Comparison of ENCODE assay signal across 9 mouse cellular contexts in the genomic region with DNA sequence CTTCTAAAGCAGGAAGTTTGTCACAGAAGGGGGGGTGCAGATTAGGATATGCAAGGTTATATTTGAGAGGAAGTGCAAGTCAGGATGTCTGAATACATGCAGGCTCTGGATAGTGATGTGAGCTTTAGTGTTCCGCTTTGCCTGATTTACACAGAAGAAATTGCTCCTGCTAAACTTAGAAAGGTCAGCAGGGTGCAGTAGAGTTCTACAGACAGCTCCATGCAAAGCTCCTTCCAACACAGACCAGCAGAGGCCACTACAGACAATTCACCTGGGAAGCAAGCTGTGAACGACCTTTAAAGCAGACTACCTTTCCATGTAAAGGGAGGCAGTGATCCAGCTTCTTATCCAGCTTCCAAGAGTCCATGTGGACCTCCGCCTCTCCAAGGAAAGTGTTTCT. TPM values are rescaled to one million over a fixed set of nuclear protein-coding genes. Genes with fewer than 3 reads are reported as not detected.
DNase-seq lines count a peak whose midpoint lies in the region; ATAC-seq and TF ChIP-seq lines count a peak whose summit lies in the region.
"Had no signal": no experiment of that assay in that cellular context is flagged by ENCODE, and none has a peak within 500 bp of the region (broad histone marks: within the 10 kb centered on the region; RNA-seq: fewer than 3 reads in every experiment).

No protein-coding gene starts in this region.

- peak; percentile 59 for DNase-seq in R1 (ENCODE audit: low read depth, low spot score)
- DNase-seq in heart, postnatal 0 days (ENCODE audit: low spot score): peak; percentile 71
- DNase-seq in kidney, postnatal 25 days: peak; percentile 60 to 73
- DNase-seq in yolk sac, embryonic 10.5 days (ENCODE audit: low spot score): peak; percentile 36

- TF ChIP-seq POLR2A in cortical plate, adult 2 months (IDR thresholded peaks at IDR 0.05; ENCODE audit: extremely low read depth, insufficient read depth, low read length): no peak

- H3K27ac ChIP-seq in cortical plate, adult 2 months (ENCODE audit: insufficient read depth, low read length): no peak overlapping the region
- H3K27ac ChIP-seq in heart, postnatal 0 days (ENCODE audit: low read depth): no peak overlapping the region
- H3K27ac ChIP-seq in liver, embryonic 12.5 days: no peak overlapping the region
- no peak overlapping the region for H3K27ac ChIP-seq in neural tube, embryonic 13.5 days (replicated peaks)
- H3K27ac ChIP-seq: stomach, embryonic 15.5 days had no signal

- no peak overlapping the region for H3K9ac ChIP-seq in heart, postnatal 0 days (replicated peaks; ENCODE audit: low read depth, low read length)
- no peak overlapping the region for H3K9ac ChIP-seq in liver, embryonic 12.5 days
- no peak overlapping the region for H3K9ac ChIP-seq in neural tube, embryonic 13.5 days
- H3K9ac ChIP-seq: stomach, embryonic 15.5 days had no signal

- no peak overlapping the region for H3K4me3 ChIP-seq in C2C12 (ENCODE audit: insufficient read depth, poor library complexity, severe bottlenecking)
- no peak overlapping the region for H3K4me3 ChIP-seq in cortical plate, adult 2 months (ENCODE audit: insufficient read depth, low read length)
- H3K4me3 ChIP-seq in heart, postnatal 0 days (ENCODE audit: low read depth, low read length): no peak overlapping the region
- no peak overlapping the region for H3K4me3 ChIP-seq in liver, embryonic 12.5 days
- no peak overlapping the region for H3K4me3 ChIP-seq in neural tube, embryonic 13.5 days
- H3K4me3 ChIP-seq: stomach, embryonic 15.5 days had no signal

- no peak for TF ChIP-seq EP300 in heart, postnatal 0 days (IDR thresholded peaks at IDR 0.05; ENCODE audit: low read depth)

- H3K9me3 ChIP-seq in heart, postnatal 0 days (replicated peaks; ENCODE audit: control insufficient read depth, low read length): no peaks in the 10 kb centered on the region
- no peaks in the 10 kb centered on the region for H3K9me3 ChIP-seq in liver, embryonic 12.5 days (replicated peaks)
- no peaks in the 10 kb centered on the region for H3K9me3 ChIP-seq in neural tube, embryonic 13.5 days
- H3K9me3 ChIP-seq: stomach, embryonic 15.5 days had no signal

- no peaks in the 10 kb centered on the region for H3K4me1 ChIP-seq in cortical plate, adult 2 months (ENCODE audit: control insufficient read depth, insufficient read depth, low read length)
- H3K4me1 ChIP-seq in heart, postnatal 0 days (ENCODE audit: control insufficient read depth, insufficient read depth): no peaks in the 10 kb centered on the region
- H3K4me1 ChIP-seq in liver, embryonic 12.5 days: no peaks in the 10 kb centered on the region
- no peaks in the 10 kb centered on the region for H3K4me1 ChIP-seq in neural tube, embryonic 13.5 days (replicated peaks)
- H3K4me1 ChIP-seq: stomach, embryonic 15.5 days had no signal

- TF ChIP-seq CTCF in C2C12 (IDR thresholded peaks at IDR 0.05; ENCODE audit: control insufficient read depth, insufficient read depth, insufficient read length): peak; percentile 40
- peak; percentile 87 for TF ChIP-seq CTCF in cortical plate, adult 2 months (IDR thresholded peaks at IDR 0.05; ENCODE audit: extremely low read depth, insufficient read depth, low read length)
- TF ChIP-seq CTCF in heart, postnatal 0 days (IDR thresholded peaks at IDR 0.05; ENCODE audit: low read depth): peak; percentile 87

- WGBS in heart, postnatal 0 days: 27% methylated on average over 3 of the region's 3 CpGs
- WGBS in liver, embryonic 12.5 days (ENCODE audit: insufficient replicate concordance): 22% methylated on average over 3 of the region's 3 CpGs
- WGBS in neural tube, embryonic 13.5 days: 43% methylated on average over 3 of the region's 3 CpGs

- no peaks in the 10 kb centered on the region for H3K27me3 ChIP-seq in C2C12 (ENCODE audit: control insufficient read depth, insufficient read depth, insufficient read length)
- H3K27me3 ChIP-seq in heart, postnatal 0 days (ENCODE audit: control insufficient read depth, insufficient read depth, low read length): no peaks in the 10 kb centered on the region
- no peaks in the 10 kb centered on the region for H3K27me3 ChIP-seq in liver, embryonic 12.5 days (replicated peaks)
- no peaks in the 10 kb centered on the region; the same call in none of the 2 replicates for H3K27me3 ChIP-seq in neural tube, embryonic 13.5 days
- H3K27me3 ChIP-seq: stomach, embryonic 15.5 days had no signal

- no peaks in the 10 kb centered on the region for H3K36me3 ChIP-seq in C2C12 (ENCODE audit: control insufficient read depth, insufficient read depth)
- no peaks in the 10 kb centered on the region for H3K36me3 ChIP-seq in heart, postnatal 0 days (replicated peaks; ENCODE audit: control insufficient read depth, insufficient read depth, low read length)
- no peaks in the 10 kb centered on the region for H3K36me3 ChIP-seq in liver, embryonic 12.5 days
- no peaks in the 10 kb centered on the region for H3K36me3 ChIP-seq in neural tube, embryonic 13.5 days
- H3K36me3 ChIP-seq: stomach, embryonic 15.5 days had no signal

- H3K79me2 ChIP-seq in C2C12 (ENCODE audit: control insufficient read depth, insufficient read depth): no peaks in the 10 kb centered on the region

- 0 out of 2 replicates have a peak, but pooled peaks have one; percentile 55 for ATAC-seq in heart, postnatal 0 days (ENCODE audit: insufficient read depth, low read depth)
- 0 out of 2 replicates have a peak, but pooled peaks have one; percentile 32 for ATAC-seq in liver, embryonic 12.5 days
- ATAC-seq in neural tube, embryonic 13.5 days (ENCODE audit: low read depth): peak; percentile 80

- H3K79me3 ChIP-seq in C2C12 (ENCODE audit: low read depth): no peaks in the 10 kb centered on the region

- no peak overlapping the region for H3K4me2 ChIP-seq in heart, postnatal 0 days (ENCODE audit: low read depth, low read length)
- H3K4me2 ChIP-seq in liver, embryonic 12.5 days: no peak overlapping the region
- H3K4me2 ChIP-seq in neural tube, embryonic 13.5 days: no peak overlapping the region
- H3K4me2 ChIP-seq: stomach, embryonic 15.5 days had no signal

- H3ac ChIP-seq in C2C12 (ENCODE audit: control insufficient read depth, insufficient read length, low read depth): no peak overlapping the region

TF ChIP-seq in C2C12, 6 proteins besides CTCF, POLR2A, EP300 and RAD21:
- TF ChIP-seq FOSL1 (IDR thresholded peaks at IDR 0.05; ENCODE audit: insufficient read depth, low read length, poor library complexity, severe bottlenecking): no peak
- TF ChIP-seq MAX (IDR thresholded peaks at IDR 0.05): no peak
- TF ChIP-seq USF1 (IDR thresholded peaks at IDR 0.05; ENCODE audit: low read depth): no peak
- TF ChIP-seq MYOD1 (IDR thresholded peaks at IDR 0.05; ENCODE audit: control insufficient read depth, insufficient read length, low read depth): no peak
- no peak for TF ChIP-seq CEBPB (IDR thresholded peaks at IDR 0.05; ENCODE audit: low read depth)
- no peak for TF ChIP-seq MYOG (IDR thresholded peaks at IDR 0.05; ENCODE audit: control insufficient read depth, extremely low read depth, insufficient read length)

RNA-seq across cellular contexts. Expression of gene Sytl4, which starts 34.2 kb away (rescaled TPM):
- not detected for polyA plus RNA-seq in C2C12 (2012; fragmentation: generic; extraction: Trizol)
- 0.35 and 0.42 TPM in 2 replicates for polyA plus RNA-seq in cortical plate, adult 2 months (2012; rRNA removed)
- total RNA-seq in heart, postnatal 0 days (2014; rRNA removed; ENCODE audit: low replicate concordance): 0.08 and 1.8 TPM in 2 replicates
- 1.1 and 1.2 TPM in 2 replicates for polyA plus RNA-seq in heart, postnatal 0 days (2015; fragmentation: Nextera tagmentation; extraction: Ambion mirVana)
- 1.7 and 2.0 TPM in 2 replicates for polyA plus RNA-seq in liver, embryonic 12.5 days (2016; fragmentation: Nextera tagmentation; extraction: Ambion mirVana)
- polyA plus RNA-seq in neural tube, embryonic 13.5 days (2015; fragmentation: Nextera tagmentation; extraction: Ambion mirVana): 1.5 and 1.6 TPM in 2 replicates

RNA-seq across cellular contexts. Expression of gene Srpx2, which starts 39.2 kb away (rescaled TPM):
- 34.3 TPM for polyA plus RNA-seq in C2C12 (2012; fragmentation: generic; extraction: Trizol)
- polyA plus RNA-seq in cortical plate, adult 2 months (2012; rRNA removed): 1.6 TPM in 2 replicates
- 8.2 and 8.9 TPM in 2 replicates for total RNA-seq in heart, postnatal 0 days (2014; rRNA removed; ENCODE audit: low replicate concordance)
- 8.5 TPM in 2 replicates for polyA plus RNA-seq in heart, postnatal 0 days (2015; fragmentation: Nextera tagmentation; extraction: Ambion mirVana)
- 0.14 and 0.17 TPM in 2 replicates for polyA plus RNA-seq in liver, embryonic 12.5 days (2016; fragmentation: Nextera tagmentation; extraction: Ambion mirVana)
- 1.3 and 1.6 TPM in 2 replicates for polyA plus RNA-seq in neural tube, embryonic 13.5 days (2015; fragmentation: Nextera tagmentation; extraction: Ambion mirVana)

RNA-seq across cellular contexts. Expression of gene Tspan6, which starts 49.2 kb away (rescaled TPM):
- 29.4 TPM for polyA plus RNA-seq in C2C12 (2012; fragmentation: generic; extraction: Trizol)
- 16.3 and 16.5 TPM in 2 replicates for polyA plus RNA-seq in cortical plate, adult 2 months (2012; rRNA removed)
- total RNA-seq in heart, postnatal 0 days (2014; rRNA removed; ENCODE audit: low replicate concordance): 40.1 and 85.2 TPM in 2 replicates
- 69.1 and 70.0 TPM in 2 replicates for polyA plus RNA-seq in heart, postnatal 0 days (2015; fragmentation: Nextera tagmentation; extraction: Ambion mirVana)
- 30.2 and 33.3 TPM in 2 replicates for polyA plus RNA-seq in liver, embryonic 12.5 days (2016; fragmentation: Nextera tagmentation; extraction: Ambion mirVana)
- 247 and 261 TPM in 2 replicates for polyA plus RNA-seq in neural tube, embryonic 13.5 days (2015; fragmentation: Nextera tagmentation; extraction: Ambion mirVana)
